Mouse (Mus musculus) bone marrow macrophage, adult 2 months (primary cell): ENCODE results near the gene Nop10.

ENCODE experiments used
- CTCF ChIP-seq: IDR thresholded peaks from 2 replicates; pipeline ENCODE4 v1.5.1; 2012; ENCODE audit warnings: low read depth, mild to moderate bottlenecking, low read length, moderate library complexity
- POLR2A ChIP-seq: IDR thresholded peaks from 2 replicates; pipeline ENCODE4 v1.6.1; 2012; ENCODE audit warnings: mild to moderate bottlenecking, low read depth, low read length, borderline replicate concordance

DNA sequence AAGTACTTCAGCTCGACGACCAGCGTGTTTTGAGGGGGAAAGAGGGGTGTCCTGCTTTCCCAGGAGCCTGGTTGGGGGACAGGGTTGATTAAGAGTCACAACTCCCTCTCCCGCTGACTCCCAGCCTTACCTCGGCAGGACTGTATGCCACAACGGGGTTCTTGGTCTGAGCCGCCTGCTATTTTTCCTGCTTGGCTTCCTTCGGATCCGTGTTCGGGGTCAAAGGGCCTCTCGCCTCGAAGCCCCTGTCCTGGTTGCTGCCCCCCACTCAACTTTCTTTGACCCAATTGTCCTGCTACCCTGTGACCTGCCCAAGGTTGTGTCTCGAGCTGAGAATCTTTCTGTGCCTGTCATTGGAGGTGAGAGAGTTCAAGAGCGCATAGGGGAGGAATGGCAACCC lies 19.9 kb upstream of the Nop10 start:
- TF ChIP-seq CTCF (no peak), POLR2A (no peak)
